Mouse (Mus musculus) lung, adult 2 months (tissue): Measurements from ENCODE around the gene Ston2.

ENCODE experiments used
- CTCF ChIP-seq: fragments of 200-500 bp; IDR thresholded peaks from 2 replicates; pipeline ENCODE4 v1.5.1; 2011; ENCODE audit warnings: mild to moderate bottlenecking, low read length, control low read depth; ENCODE audit not compliant: insufficient read depth
- POLR2A ChIP-seq: fragments of 200-500 bp; IDR thresholded peaks from 2 replicates; pipeline ENCODE4 v1.6.1; 2011; ENCODE audit warnings: low read depth, mild to moderate bottlenecking, control low read depth, low read length, borderline replicate concordance; ENCODE audit errors: extremely low read depth

GRCm38 (mm10) chr12:91709634-91710033 lies 78.6 kb downstream of the Ston2 start:
- TF ChIP-seq POLR2A, result no peak
- no peak for TF ChIP-seq CTCF
